Mouse (Mus musculus): ENCODE results near the gene Tekt2.

- TF ChIP-seq MAFK (IDR thresholded peaks at IDR 0.05; ENCODE audit: insufficient read depth, low read depth, low read length), result no peak
- TF ChIP-seq ZC3H11A (IDR thresholded peaks at IDR 0.05; ENCODE audit: borderline replicate concordance, low read depth, low read length), result no peak
These were observed 43.8 kb downstream of the Tekt2 start for GRCm38 (mm10) chr4:126281706-126282105.

Data from ES-E14 (cell line).